Mouse (Mus musculus) ES-E14 (cell line): ENCODE measurements around the gene Ucp3. TPM values are rescaled to one million over a fixed set of nuclear protein-coding genes. Genes with fewer than 3 reads are reported as not detected.

Experiments used
- DNase-seq: peaks from one replicate; pipeline ENCODE4 v3.0.0-alpha.2; 2013; ENCODE audit warnings: low read depth, low spot score
- H3K27ac ChIP-seq: 2 replicates; pipeline ENCODE4 v1.5.1; 2012; ENCODE audit warnings: low read depth, mild to moderate bottlenecking, low read length, moderate library complexity, mixed read lengths; ENCODE audit not compliant: poor library complexity, insufficient read depth, severe bottlenecking
- H3K36me3 ChIP-seq: 2 replicates; pipeline ENCODE4 v1.6.1; 2012; ENCODE audit warnings: mild to moderate bottlenecking, low read length, moderate library complexity, mixed read lengths; ENCODE audit not compliant: control insufficient read depth, poor library complexity, insufficient read depth, severe bottlenecking
- H3K4me1 ChIP-seq, 2 experiments: fragments of 150-350 bp in 1 of 2; sonication (generic) in 1 of 2; 2 replicates each; pipeline ENCODE4 v1.6.1; 2012; ENCODE audit warnings: low read length in 2 of 2, mild to moderate bottlenecking in 1 of 2, mixed read lengths in 1 of 2; ENCODE audit not compliant: control insufficient read depth in 2 of 2, insufficient read depth in 2 of 2, poor library complexity in 1 of 2
- H3K4me3 ChIP-seq, 2 experiments: fragments of 150-350 bp in 1 of 2; sonication (generic) in 1 of 2; 2 replicates each; pipeline ENCODE4 v1.5.1; 2012; ENCODE audit warnings: low read length in 2 of 2, low read depth in 1 of 2, mild to moderate bottlenecking in 1 of 2, mixed read lengths in 1 of 2; ENCODE audit not compliant: insufficient read depth in 1 of 2, poor library complexity in 1 of 2, severe bottlenecking in 1 of 2
- H3K9ac ChIP-seq: 2 replicates; pipeline ENCODE4 v1.6.1; 2012; ENCODE audit warnings: low read depth, mild to moderate bottlenecking, low read length, mixed read lengths; ENCODE audit not compliant: poor library complexity, insufficient read depth, severe bottlenecking
- H3K9me3 ChIP-seq: fragments of 150-350 bp; sonication (generic); 2 replicates; pipeline ENCODE4 v1.6.1; 2012; ENCODE audit warnings: low read depth, mild to moderate bottlenecking, low read length; ENCODE audit not compliant: control insufficient read depth, insufficient read depth
- CHD2 ChIP-seq: IDR thresholded peaks from 2 replicates; pipeline ENCODE4 v1.6.1; 2014; ENCODE audit warnings: mild to moderate bottlenecking, low read depth, low read length, inconsistent platforms
- HCFC1 ChIP-seq: IDR thresholded peaks from 2 replicates; pipeline ENCODE4 v1.6.1; 2012; ENCODE audit warnings: low read length, inconsistent platforms, borderline replicate concordance; ENCODE audit not compliant: insufficient read depth
- MAFK ChIP-seq: IDR thresholded peaks from 2 replicates; pipeline ENCODE4 v1.6.1; 2014; ENCODE audit warnings: mild to moderate bottlenecking, low read depth, low read length, inconsistent platforms; ENCODE audit not compliant: insufficient read depth
- ZC3H11A ChIP-seq: IDR thresholded peaks from 2 replicates; pipeline ENCODE4 v1.6.1; 2012; ENCODE audit warnings: low read depth, mild to moderate bottlenecking, inconsistent platforms, low read length, borderline replicate concordance
- ZNF384 ChIP-seq: IDR thresholded peaks from 2 replicates; pipeline ENCODE4 v1.6.1; 2012; ENCODE audit warnings: low read depth, low read length, inconsistent platforms
- in situ Hi-C, 2 experiments: fragments of 600-800 bp; cut with MboI; formaldehyde crosslinking; loops; one replicate each; pipeline ENCODE4 v1.15.1; 2025; ENCODE audit warnings: low sequenced_read_pairs in 2 of 2, inconsistent platforms in 1 of 2; ENCODE audit not compliant: unreplicated experiment in 2 of 2
- total RNA-seq: library from RNA; depleted of rRNA; stranded (reverse); fragments of 300-350 nt; gene quantifications from 2 replicates; pipeline ENCODE4 v1.2.3, GENCODE M21; 2012

The Ucp3 gene
- total RNA-seq, 1 experiment: not detected

GRCm38 (mm10) chr7:100473846-100474454, 1.2 kb downstream of the Ucp3 start:
- DNase-seq: no peak
- in situ Hi-C loops: no loop called here
- 0 out of 4 replicates have a peak, but pooled peaks cover 0 to 2% of the 10 kb centered on the region in 2 experiments for H3K4me1 ChIP-seq
- H3K36me3 ChIP-seq: peaks cover 3% of the 10 kb centered on the region; the same call in 1 of the 2 replicates
- H3K9ac ChIP-seq: no peak overlapping the region
- no peak for TF ChIP-seq HCFC1
- no peak for TF ChIP-seq ZC3H11A
- TF ChIP-seq CHD2: no peak
- no peak for TF ChIP-seq MAFK
- no peak for TF ChIP-seq ZNF384
- H3K9me3 ChIP-seq: no peaks in the 10 kb centered on the region
- no peak overlapping the region for H3K27ac ChIP-seq
- H3K4me3 ChIP-seq: no peak overlapping the region

- Histone ChIP-seq H3K4me3 (no peak overlapping the region), H3K9me3 (no peaks in the 10 kb centered on the region), H3K9ac (no peak overlapping the region), H3K36me3 (no peaks in the 10 kb centered on the region), H3K4me1 (peaks cover 0 to 7% of the 10 kb centered on the region in 2 experiments; a peak in 1 of 4 replicates), H3K27ac (no peak overlapping the region)
- no peak for TF ChIP-seq HCFC1
- no peak for TF ChIP-seq ZC3H11A
- DNase-seq: no peak
- in situ Hi-C loops: no loop called here
Observed at GRCm38 (mm10) chr7:100474680-100475079, 1.9 kb downstream of the Ucp3 start.

GRCm38 (mm10) chr7:100479100-100479822, 6.5 kb downstream of the Ucp3 start:
- Histone ChIP-seq H3K36me3 (no peaks in the 10 kb centered on the region), H3K9me3 (no peaks in the 10 kb centered on the region), H3K27ac (no peak overlapping the region), H3K9ac (0 out of 2 replicates have a peak overlapping the region, but pooled peaks have one; percentile 3), H3K4me1 (peaks cover 0 to 8% of the 10 kb centered on the region in 2 experiments; a peak in 1 of 4 replicates), H3K4me3 (peak overlapping the region in 1 of 2 experiments; percentile 36; a peak in 1 of 4 replicates)
- no peak for TF ChIP-seq ZNF384
- no peak for TF ChIP-seq ZC3H11A
- TF ChIP-seq MAFK: no peak
- TF ChIP-seq CHD2: no peak
- no peak for TF ChIP-seq HCFC1
- no peak for DNase-seq
- in situ Hi-C loops: no loop called here

- Histone ChIP-seq H3K36me3 (no peaks in the 10 kb centered on the region), H3K27ac (no peak overlapping the region), H3K4me3 (peak overlapping the region; percentile 4 to 36; a peak in 3 of 4 replicates), H3K9ac (0 out of 2 replicates have a peak overlapping the region, but pooled peaks have one; percentile 0), H3K4me1 (peaks cover 0 to 6% of the 10 kb centered on the region in 2 experiments; a peak in 1 of 4 replicates), H3K9me3 (no peaks in the 10 kb centered on the region)
- TF ChIP-seq MAFK (no peak), HCFC1 (no peak), CHD2 (no peak), ZC3H11A (no peak), ZNF384 (no peak)
- in situ Hi-C loops: no loop called here
- no peak for DNase-seq
Observed at GRCm38 (mm10) chr7:100479823-100480164, 7.0 kb downstream of the Ucp3 start.
